Mouse (Mus musculus): Measurements from ENCODE around the gene Olfr679.
"Not testable (repeated sequence)": the region's sequence is repeated elsewhere in the genome, so short reads cannot be mapped to it uniquely, and the experiment has no call there.

Gene Olfr679

GRCm38 (mm10) chr7:105080905-105081304 lies at the start of gene Olfr679:
Gene Olfr679 (plus strand): TSS chr7:105081205.
- DNase-seq = no peak

GRCm38 (mm10) chr7:105032398-105032797 lies 48.6 kb upstream of the Olfr679 start, which contains the start of gene Olfr676:
Gene Olfr676 (plus strand): TSS chr7:105032698.
- no peak for DNase-seq

GRCm38 (mm10) chr7:105033836-105034235 lies 47.2 kb upstream of the Olfr679 start:
- DNase-seq = not testable (repeated sequence)

GRCm38 (mm10) chr7:105058951-105059350 lies 22.1 kb upstream of the Olfr679 start:
- no peak for DNase-seq

- DNase-seq = no peak
Measured at GRCm38 (mm10) chr7:105064175-105064574, 16.8 kb upstream of the Olfr679 start, which contains the start of gene Olfr678. Gene Olfr678 (plus strand): TSS chr7:105064475.

GRCm38 (mm10) chr7:105092717-105093116 lies 11.7 kb downstream of the Olfr679 start, which contains the start of gene Olfr680-ps1:
Gene Olfr680-ps1 (minus strand): TSS chr7:105092817.
- not testable (repeated sequence) for DNase-seq

GRCm38 (mm10) chr7:105116536-105116935 lies 35.5 kb downstream of the Olfr679 start, which contains the start of gene Olfr681:
Gene Olfr681 (plus strand): TSS chr7:105116836.
- no peak for DNase-seq

Data from spleen, adult 18-20 months (tissue).